Mouse (Mus musculus): ENCODE measurements around the gene Pou3f3. TPM values are rescaled to one million over a fixed set of nuclear protein-coding genes. Genes with fewer than 3 reads are reported as not detected.
A peak's percentile ranks its signal among the peaks of the same experiment; 100 is the strongest.

The Pou3f3 gene
- polyA plus RNA-seq, 2 experiments = 0.77 to 3.2 TPM

DNA sequence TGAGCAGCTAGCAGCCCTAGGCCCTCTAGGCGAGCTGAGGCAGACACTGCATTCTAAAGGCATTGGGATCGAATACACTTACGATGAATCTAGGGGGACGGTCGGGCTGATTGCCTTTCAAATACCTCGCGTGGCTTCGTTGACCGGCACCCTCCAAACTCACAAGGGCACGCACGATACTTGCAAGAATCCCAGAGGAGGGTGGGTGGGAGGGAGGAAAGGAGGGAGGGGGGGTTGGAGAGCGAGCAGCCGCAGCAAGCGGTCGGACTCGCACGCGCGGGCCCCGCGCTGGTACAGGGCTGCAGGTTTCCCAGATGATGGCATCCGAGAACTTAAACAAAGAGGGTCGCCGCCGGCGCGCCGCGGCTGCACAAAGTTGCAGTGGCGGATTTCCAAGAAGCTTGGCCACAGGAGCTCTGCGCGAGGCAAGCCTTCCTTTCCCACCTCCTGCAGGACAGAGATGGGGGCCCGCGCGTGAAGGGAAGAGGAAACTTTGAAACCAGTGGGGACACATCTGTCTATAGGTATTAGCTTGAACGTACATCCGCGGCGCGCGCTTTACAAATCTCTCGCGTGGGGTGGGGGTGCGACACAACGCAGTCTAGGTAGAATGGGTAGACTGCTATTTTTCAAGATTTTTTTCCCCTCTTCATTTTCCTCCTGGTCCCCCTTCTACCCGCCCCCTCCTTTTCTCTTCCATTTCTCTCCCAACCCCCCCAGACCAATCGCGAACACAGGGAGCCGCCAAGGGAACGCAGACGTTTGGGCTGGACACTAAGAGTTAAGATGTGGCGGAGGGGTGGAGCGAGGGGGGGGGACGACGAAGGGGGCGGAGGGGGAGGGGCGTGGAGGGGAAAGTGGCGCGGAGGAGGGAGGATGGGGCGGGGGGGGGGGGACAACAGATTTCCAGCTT lies 647 bp upstream of the Pou3f3 start:
- no peak for TF ChIP-seq POLR2A (IDR thresholded peaks at IDR 0.05; ENCODE audit: borderline replicate concordance, extremely low read depth, insufficient read depth, insufficient read length)
- DNase-seq (ENCODE audit: low spot score) = no peak
- Histone ChIP-seq H3K4me1 (ENCODE audit: control insufficient read depth, insufficient read depth, low read length) (peaks cover 22% of the 10 kb centered on the region), H3K4me2 (replicated peaks; ENCODE audit: low read depth, low read length, severe bottlenecking) (peak overlapping the region; percentile 79), H3K9ac (ENCODE audit: low read depth, low read length, severe bottlenecking) (peak overlapping the region; percentile 36), H3K27me3 (ENCODE audit: control insufficient read depth, insufficient read depth, low read length) (peaks cover 88% of the 10 kb centered on the region), H3K36me3 (ENCODE audit: control insufficient read depth, insufficient read depth, low read length) (no peaks in the 10 kb centered on the region), H3K9me3 (ENCODE audit: control insufficient read depth, low read length) (no peaks in the 10 kb centered on the region), H3K4me3 (replicated peaks; ENCODE audit: low read length) (peak overlapping the region; percentile 45), H3K27ac (replicated peaks; ENCODE audit: low read depth, low read length) (peak overlapping the region; percentile 21)
- under 1% methylated on average over 52 of the region's 60 CpGs for WGBS
- ATAC-seq (ENCODE audit: low FRiP score, low read depth) = peak; percentile 16

DNA sequence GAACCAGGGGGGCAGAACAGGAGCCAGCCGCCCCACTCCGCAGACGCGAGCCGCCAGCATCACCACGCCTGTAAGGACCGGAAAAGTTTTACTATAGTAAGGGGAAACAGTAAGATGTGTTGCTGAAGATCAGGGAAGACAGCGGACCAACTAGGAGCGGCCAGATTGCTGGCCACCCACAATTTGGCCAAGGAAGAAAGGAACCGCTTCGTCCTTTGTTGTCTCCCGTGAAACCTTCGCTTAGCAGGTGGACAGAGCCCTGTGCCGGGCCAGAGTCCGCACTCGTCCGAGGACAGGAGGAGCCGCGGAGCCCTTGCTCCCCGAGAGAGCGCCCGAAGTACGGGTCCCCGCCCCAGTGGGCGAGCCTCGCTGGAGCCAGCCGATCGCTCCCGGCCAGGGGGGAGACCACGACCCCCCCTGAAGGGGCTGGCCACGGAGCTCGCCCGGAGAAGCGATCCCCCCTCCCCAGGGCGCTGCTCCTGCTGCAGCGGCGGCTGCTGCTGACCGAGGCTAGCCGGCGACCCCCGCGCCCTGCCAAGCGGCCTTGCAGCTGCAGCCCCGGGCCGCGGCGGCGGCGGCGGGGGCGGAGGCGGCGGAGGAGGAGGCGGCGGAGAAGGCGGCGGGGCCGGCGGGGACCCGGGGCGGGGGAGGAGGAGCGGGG lies 933 bp downstream of the Pou3f3 start:
- peak overlapping the region; percentile 45 for H3K4me3 ChIP-seq (replicated peaks; ENCODE audit: low read length)
- DNase-seq (ENCODE audit: low spot score) (no peak), ATAC-seq (ENCODE audit: low FRiP score, low read depth) (no peak)
- TF ChIP-seq POLR2A (IDR thresholded peaks at IDR 0.05; ENCODE audit: borderline replicate concordance, extremely low read depth, insufficient read depth, insufficient read length) = no peak
- peaks cover 89% of the 10 kb centered on the region for H3K27me3 ChIP-seq (ENCODE audit: control insufficient read depth, insufficient read depth, low read length)
- 1% methylated on average over 23 of the region's 62 CpGs for WGBS
- no peaks in the 10 kb centered on the region for H3K9me3 ChIP-seq (ENCODE audit: control insufficient read depth, low read length)
- peak overlapping the region; percentile 79 for H3K4me2 ChIP-seq (replicated peaks; ENCODE audit: low read depth, low read length, severe bottlenecking)
- peaks cover 22% of the 10 kb centered on the region for H3K4me1 ChIP-seq (ENCODE audit: control insufficient read depth, insufficient read depth, low read length)
- H3K9ac ChIP-seq (ENCODE audit: low read depth, low read length, severe bottlenecking) = peak overlapping the region; percentile 57
- H3K36me3 ChIP-seq (ENCODE audit: control insufficient read depth, insufficient read depth, low read length) = no peaks in the 10 kb centered on the region
- no peak overlapping the region for H3K27ac ChIP-seq (replicated peaks; ENCODE audit: low read depth, low read length)

DNA sequence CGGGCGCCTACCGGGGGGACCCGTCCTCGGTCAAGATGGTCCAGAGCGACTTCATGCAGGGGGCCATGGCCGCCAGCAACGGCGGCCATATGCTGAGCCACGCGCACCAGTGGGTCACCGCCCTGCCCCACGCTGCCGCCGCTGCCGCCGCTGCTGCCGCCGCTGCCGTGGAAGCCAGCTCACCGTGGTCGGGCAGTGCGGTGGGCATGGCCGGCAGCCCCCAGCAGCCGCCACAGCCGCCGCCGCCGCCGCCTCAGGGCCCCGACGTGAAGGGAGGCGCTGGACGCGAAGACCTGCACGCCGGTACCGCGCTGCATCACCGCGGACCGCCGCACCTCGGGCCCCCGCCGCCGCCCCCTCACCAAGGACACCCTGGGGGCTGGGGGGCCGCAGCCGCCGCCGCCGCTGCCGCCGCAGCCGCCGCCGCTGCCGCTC lies 1.8 kb downstream of the Pou3f3 start:
- peak overlapping the region; percentile 57 for H3K9ac ChIP-seq (ENCODE audit: low read depth, low read length, severe bottlenecking)
- no peak for TF ChIP-seq POLR2A (IDR thresholded peaks at IDR 0.05; ENCODE audit: borderline replicate concordance, extremely low read depth, insufficient read depth, insufficient read length)
- no peak for DNase-seq (ENCODE audit: low spot score)
- no peak overlapping the region for H3K27ac ChIP-seq (replicated peaks; ENCODE audit: low read depth, low read length)
- WGBS = 0% methylated on average over 12 of the region's 58 CpGs
- H3K9me3 ChIP-seq (ENCODE audit: control insufficient read depth, low read length) = no peaks in the 10 kb centered on the region
- H3K4me2 ChIP-seq (replicated peaks; ENCODE audit: low read depth, low read length, severe bottlenecking) = peak overlapping the region; percentile 79
- no peak for ATAC-seq (ENCODE audit: low FRiP score, low read depth)
- H3K4me1 ChIP-seq (ENCODE audit: control insufficient read depth, insufficient read depth, low read length) = peaks cover 22% of the 10 kb centered on the region
- no peaks in the 10 kb centered on the region for H3K36me3 ChIP-seq (ENCODE audit: control insufficient read depth, insufficient read depth, low read length)
- H3K4me3 ChIP-seq (replicated peaks; ENCODE audit: low read length) = peak overlapping the region; percentile 45
- H3K27me3 ChIP-seq (ENCODE audit: control insufficient read depth, insufficient read depth, low read length) = peaks cover 89% of the 10 kb centered on the region

DNA sequence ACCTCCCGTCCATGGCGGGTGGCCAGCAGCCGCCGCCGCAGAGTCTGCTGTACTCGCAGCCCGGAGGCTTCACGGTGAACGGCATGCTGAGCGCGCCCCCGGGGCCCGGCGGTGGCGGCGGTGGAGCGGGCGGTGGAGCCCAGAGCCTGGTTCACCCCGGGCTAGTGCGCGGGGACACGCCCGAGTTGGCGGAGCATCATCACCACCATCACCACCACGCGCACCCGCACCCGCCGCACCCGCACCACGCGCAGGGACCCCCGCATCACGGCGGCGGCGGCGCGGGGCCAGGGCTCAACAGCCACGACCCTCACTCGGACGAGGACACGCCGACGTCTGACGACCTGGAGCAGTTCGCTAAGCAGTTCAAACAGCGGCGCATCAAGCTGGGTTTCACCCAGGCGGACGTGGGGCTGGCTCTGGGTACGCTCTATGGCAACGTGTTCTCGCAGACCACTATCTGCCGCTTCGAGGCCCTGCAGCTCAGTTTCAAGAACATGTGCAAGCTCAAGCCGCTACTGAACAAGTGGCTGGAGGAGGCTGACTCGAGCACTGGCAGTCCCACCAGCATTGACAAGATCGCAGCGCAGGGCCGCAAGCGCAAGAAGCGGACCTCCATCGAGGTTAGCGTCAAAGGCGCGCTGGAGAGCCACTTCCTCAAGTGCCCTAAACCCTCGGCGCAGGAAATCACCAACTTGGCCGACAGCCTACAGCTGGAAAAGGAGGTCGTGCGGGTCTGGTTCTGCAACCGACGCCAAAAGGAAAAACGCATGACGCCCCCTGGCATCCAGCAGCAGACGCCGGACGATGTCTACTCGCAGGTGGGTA lies 2.4 kb downstream of the Pou3f3 start:
- peak overlapping the region; percentile 79 for H3K4me2 ChIP-seq (replicated peaks; ENCODE audit: low read depth, low read length, severe bottlenecking)
- H3K4me3 ChIP-seq (replicated peaks; ENCODE audit: low read length) = peak overlapping the region; percentile 45
- H3K9ac ChIP-seq (ENCODE audit: low read depth, low read length, severe bottlenecking) = peak overlapping the region; percentile 57
- TF ChIP-seq POLR2A (IDR thresholded peaks at IDR 0.05; ENCODE audit: borderline replicate concordance, extremely low read depth, insufficient read depth, insufficient read length) = no peak
- H3K4me1 ChIP-seq (ENCODE audit: control insufficient read depth, insufficient read depth, low read length) = peaks cover 22% of the 10 kb centered on the region
- H3K27me3 ChIP-seq (ENCODE audit: control insufficient read depth, insufficient read depth, low read length) = peaks cover 88% of the 10 kb centered on the region
- H3K9me3 ChIP-seq (ENCODE audit: control insufficient read depth, low read length) = no peaks in the 10 kb centered on the region
- WGBS = under 1% methylated on average over 57 of the region's 80 CpGs
- DNase-seq (ENCODE audit: low spot score) (no peak), ATAC-seq (ENCODE audit: low FRiP score, low read depth) (no peak)
- H3K36me3 ChIP-seq (ENCODE audit: control insufficient read depth, insufficient read depth, low read length) = no peaks in the 10 kb centered on the region
- H3K27ac ChIP-seq (replicated peaks; ENCODE audit: low read depth, low read length) = no peak overlapping the region

Data from limb, embryonic 14.5 days (tissue).